Comparison of ENCODE assay signal across 15 mouse cellular contexts in genomic region chr16:72610661-72611112, GRCm38 (mm10).
DNase-seq lines count a peak whose midpoint lies in the region; ATAC-seq lines count a peak whose summit lies in the region.
"Had no signal": no experiment of that assay in that cellular context is flagged by ENCODE, and none has a peak within 500 bp of the region (broad histone marks: within the 10 kb centered on the region; RNA-seq: fewer than 3 reads in every experiment).

No protein-coding gene starts in this region.

- H3K4me2 ChIP-seq in forebrain, embryonic 16.5 days (ENCODE audit: low read length), result no peak overlapping the region
- H3K4me2 ChIP-seq in neural tube, embryonic 15.5 days, result no peak overlapping the region
- H3K4me2 ChIP-seq: embryonic facial prominence, embryonic 15.5 days had no signal

- no peaks in the 10 kb centered on the region for H3K36me3 ChIP-seq in forebrain, embryonic 16.5 days (ENCODE audit: control insufficient read depth, insufficient read depth)
- H3K36me3 ChIP-seq in midbrain, embryonic 10.5 days, result no peaks in the 10 kb centered on the region
- no peaks in the 10 kb centered on the region for H3K36me3 ChIP-seq in neural tube, embryonic 15.5 days
- H3K36me3 ChIP-seq: embryonic facial prominence, embryonic 15.5 days had no signal

- no peak overlapping the region for H3K27ac ChIP-seq in forebrain, embryonic 16.5 days (ENCODE audit: low read length)
- H3K27ac ChIP-seq in midbrain, embryonic 10.5 days (replicated peaks), result peak overlapping the region; percentile 39; the same call in 1 of the 2 replicates
- no peak overlapping the region for H3K27ac ChIP-seq in neural tube, embryonic 15.5 days (replicated peaks)
- H3K27ac ChIP-seq: embryonic facial prominence, embryonic 15.5 days had no signal

- no peak overlapping the region for H3K4me3 ChIP-seq in forebrain, embryonic 16.5 days (replicated peaks; ENCODE audit: low read length)
- no peak overlapping the region for H3K4me3 ChIP-seq in midbrain, embryonic 10.5 days
- no peak overlapping the region for H3K4me3 ChIP-seq in neural tube, embryonic 15.5 days (replicated peaks)
- H3K4me3 ChIP-seq: embryonic facial prominence, embryonic 15.5 days; myocyte had no signal

- WGBS in forebrain, embryonic 16.5 days, result under 1% methylated on average over 4 of the region's 4 CpGs
- WGBS in midbrain, embryonic 10.5 days, result 11% methylated on average over 4 of the region's 4 CpGs
- 17% methylated on average over 4 of the region's 4 CpGs for WGBS in neural tube, embryonic 15.5 days

- peak; percentile 70 for ATAC-seq in forebrain, embryonic 16.5 days
- ATAC-seq in neural tube, embryonic 15.5 days (ENCODE audit: low FRiP score), result peak; percentile 57; the same call in 1 of the 2 replicates
- no peak for ATAC-seq in monocyte, adult 5-6 weeks (replicated peaks; ENCODE audit: insufficient number of reproducible peaks, low FRiP score, low TSS enrichment, poor library complexity, severe bottlenecking)
- no peak for ATAC-seq in inflammation-experienced regulatory T-cells, adult 6 months

- H3K9ac ChIP-seq in forebrain, embryonic 16.5 days (replicated peaks; ENCODE audit: low read depth, low read length), result no peak overlapping the region
- no peak overlapping the region for H3K9ac ChIP-seq in neural tube, embryonic 15.5 days (replicated peaks)
- H3K9ac ChIP-seq: embryonic facial prominence, embryonic 15.5 days had no signal

- DNase-seq in embryo, embryonic 10 days (ENCODE audit: low spot score), result peak; percentile 12
- no peak for DNase-seq in embryo, embryonic 9.5 days (ENCODE audit: extremely low spot score)
- peak; percentile 36 for DNase-seq in midbrain, embryonic 10.5 days (ENCODE audit: low spot score)
- DNase-seq in lung, postnatal 10 days, result no peak
- DNase-seq: cerebellum, adult 9-11 months; heart, adult 11 months; kidney, adult 2 months; lung, postnatal 14 days; right cerebral cortex, adult 18-20 months had no signal

- no peaks in the 10 kb centered on the region for H3K27me3 ChIP-seq in forebrain, embryonic 16.5 days (replicated peaks; ENCODE audit: control insufficient read depth, insufficient read depth, low read length)
- H3K27me3 ChIP-seq in midbrain, embryonic 10.5 days (ENCODE audit: low read depth, poor library complexity, severe bottlenecking), result no peaks in the 10 kb centered on the region
- H3K27me3 ChIP-seq in neural tube, embryonic 15.5 days (replicated peaks), result no peaks in the 10 kb centered on the region
- H3K27me3 ChIP-seq: embryonic facial prominence, embryonic 15.5 days had no signal

- no peaks in the 10 kb centered on the region; the same call in 1 of the 2 replicates for H3K4me1 ChIP-seq in forebrain, embryonic 16.5 days (replicated peaks; ENCODE audit: control insufficient read depth, insufficient read depth, low read length)
- peaks cover 28% of the 10 kb centered on the region for H3K4me1 ChIP-seq in midbrain, embryonic 10.5 days
- H3K4me1 ChIP-seq in neural tube, embryonic 15.5 days, result no peaks in the 10 kb centered on the region
- H3K4me1 ChIP-seq: embryonic facial prominence, embryonic 15.5 days had no signal

- H3K9me3 ChIP-seq in forebrain, embryonic 16.5 days (ENCODE audit: control insufficient read depth, low read length), result no peaks in the 10 kb centered on the region
- H3K9me3 ChIP-seq in midbrain, embryonic 10.5 days (replicated peaks), result no peaks in the 10 kb centered on the region
- H3K9me3 ChIP-seq in neural tube, embryonic 15.5 days (replicated peaks), result no peaks in the 10 kb centered on the region
- H3K9me3 ChIP-seq: embryonic facial prominence, embryonic 15.5 days had no signal

Comparison
In these comparisons a context has a peak if more than half of its experiments do, and no peak if none do; other contexts are left out.
1. DNase-seq: peak in embryo, embryonic 10 days (single experiment) and midbrain, embryonic 10.5 days (single experiment); none in embryo, embryonic 9.5 days (single experiment) and lung, postnatal 10 days (single experiment).
2. ATAC-seq: peak in forebrain, embryonic 16.5 days (single experiment) and neural tube, embryonic 15.5 days (single experiment); none in monocyte, adult 5-6 weeks (single experiment) and inflammation-experienced regulatory T-cells, adult 6 months (single experiment).